Mouse (Mus musculus): ENCODE measurements around the gene Slc38a10.

Slc38a10 gene

DNA sequence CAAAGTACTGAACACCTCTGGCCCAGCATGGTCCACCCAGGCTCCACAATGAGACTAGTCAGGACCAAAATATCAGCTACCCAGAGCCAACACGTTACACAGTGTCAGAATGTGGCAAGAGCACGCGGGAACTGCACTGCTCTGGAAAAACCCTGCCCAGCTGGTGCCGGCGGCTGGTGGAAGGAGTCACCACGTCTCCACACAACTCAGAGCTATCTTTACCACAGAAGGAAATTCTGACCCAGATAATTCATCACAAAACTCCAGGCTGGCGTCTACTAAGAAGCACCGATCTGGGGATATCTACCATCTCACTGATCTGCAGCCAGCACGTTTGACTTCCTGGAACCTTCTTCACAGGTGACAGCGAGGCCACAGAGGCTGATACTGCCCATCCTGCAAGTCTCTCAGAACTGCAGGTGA lies 11.8 kb downstream of the Slc38a10 start:
- no peak for DNase-seq (ENCODE audit: low read depth, low spot score)

DNA sequence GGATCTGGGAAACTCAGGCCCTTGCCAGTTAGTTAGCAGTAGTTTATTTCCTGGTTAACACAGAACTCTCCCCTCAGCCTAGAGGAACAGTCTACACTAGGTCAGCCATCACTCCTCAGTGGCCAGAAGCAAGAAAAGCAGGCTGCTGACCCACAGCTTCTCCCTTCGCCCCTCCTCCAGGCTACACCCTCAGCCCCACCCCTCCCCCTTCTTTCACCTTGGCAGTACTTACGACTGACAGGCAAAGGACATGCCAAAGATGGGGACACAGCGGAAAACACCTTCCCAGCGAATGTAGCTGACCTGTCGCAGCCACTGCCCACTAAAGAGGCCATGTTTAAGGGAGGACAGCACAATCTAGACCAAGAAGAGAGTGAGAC lies 13.5 kb downstream of the Slc38a10 start:
- DNase-seq (ENCODE audit: low read depth, low spot score): no peak

DNA sequence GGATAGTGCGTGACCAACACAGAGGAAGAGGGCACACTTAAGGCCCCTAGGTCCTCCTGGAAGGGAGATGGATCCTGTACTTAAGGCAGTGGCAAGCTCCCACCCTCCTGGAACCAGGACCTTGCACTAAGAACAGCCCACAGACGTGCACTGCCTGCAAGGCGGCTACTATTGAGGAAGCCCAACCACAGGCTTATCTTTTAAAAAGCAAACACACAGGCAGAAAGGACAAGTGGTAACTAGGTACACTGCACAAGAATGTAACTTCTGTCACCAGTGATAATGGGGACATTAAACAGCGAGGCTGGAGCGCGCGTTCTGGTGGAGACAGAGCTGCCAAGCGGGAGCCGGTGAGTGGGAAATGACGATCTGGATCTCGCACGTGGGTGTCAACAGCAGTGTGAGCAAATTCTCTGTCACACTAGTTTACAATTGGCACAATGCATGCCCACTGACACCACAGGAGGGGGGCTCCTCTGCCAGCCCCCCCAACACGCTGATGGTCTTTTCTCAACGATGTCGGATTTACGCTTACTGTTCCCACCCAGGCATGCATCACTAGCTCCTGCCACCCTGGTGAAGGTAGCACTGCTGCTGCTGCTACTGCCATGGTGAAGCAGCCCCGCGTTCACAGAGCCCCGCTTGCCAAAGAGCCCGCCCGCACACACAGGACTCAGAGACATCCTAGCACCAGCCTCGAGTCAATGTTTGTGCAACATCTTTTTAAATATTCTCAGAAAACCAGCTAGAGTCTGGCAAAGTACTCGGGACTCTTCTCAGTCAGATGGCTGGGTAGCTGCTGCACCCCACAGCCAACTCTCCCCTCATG lies 14.1 kb downstream of the Slc38a10 start:
- no peak for DNase-seq (ENCODE audit: low read depth, low spot score)

- no peak for DNase-seq (ENCODE audit: low read depth, low spot score)
Measured at GRCm38 (mm10) chr11:120136195-120136594, 15.0 kb downstream of the Slc38a10 start.

DNA sequence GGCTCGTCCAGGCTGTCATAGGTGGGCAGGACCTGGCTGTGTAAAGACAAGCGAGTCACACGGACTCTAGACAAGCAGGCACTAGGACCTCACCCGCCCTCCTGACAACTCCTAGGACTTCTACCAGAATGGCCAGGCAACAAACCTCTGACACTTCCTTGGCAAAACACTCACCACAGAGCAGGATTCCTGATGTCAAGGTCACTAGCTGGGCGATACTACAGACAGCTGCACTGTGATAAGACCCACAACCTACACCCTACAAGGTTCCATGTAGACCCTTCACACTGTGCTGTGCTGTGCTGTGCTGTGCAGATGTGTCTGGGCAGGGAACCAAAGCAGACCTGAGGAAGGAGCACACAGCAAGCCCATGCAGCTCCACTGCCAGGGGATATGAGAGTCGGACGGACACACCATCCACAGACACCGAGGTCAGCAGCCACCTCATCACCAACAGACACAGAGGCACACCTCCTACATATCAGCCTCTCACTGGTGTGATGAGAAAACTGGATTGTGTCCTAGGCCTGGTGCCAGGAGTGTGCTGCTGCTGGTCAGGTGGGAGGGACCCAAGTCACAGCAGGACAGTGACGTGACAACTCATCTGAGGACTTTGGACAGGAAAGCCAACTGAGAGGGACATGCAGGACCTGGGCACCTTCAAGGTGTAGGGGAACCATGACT lies 16.2 kb downstream of the Slc38a10 start:
- DNase-seq (ENCODE audit: low read depth, low spot score): no peak

DNA sequence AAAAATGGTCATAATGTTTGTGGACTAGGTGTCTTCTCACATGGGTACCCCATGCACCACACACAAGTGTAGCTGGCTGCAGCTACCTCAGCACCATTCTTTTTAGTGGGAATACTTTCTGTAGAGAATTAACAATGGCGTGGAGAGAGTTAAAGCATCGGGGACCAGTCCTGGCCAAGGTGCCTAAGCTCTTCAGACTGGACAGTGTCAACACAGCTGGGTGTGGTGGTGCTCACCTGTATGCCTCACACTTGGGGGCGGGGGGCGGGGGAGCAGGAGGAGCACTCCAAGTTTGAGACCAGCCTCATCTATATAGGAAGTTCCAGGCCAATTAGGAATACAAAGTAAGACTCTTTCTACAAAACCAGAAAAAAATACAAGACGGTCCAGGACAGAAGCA lies 17.0 kb downstream of the Slc38a10 start:
- DNase-seq (ENCODE audit: low read depth, low spot score): no peak

DNA sequence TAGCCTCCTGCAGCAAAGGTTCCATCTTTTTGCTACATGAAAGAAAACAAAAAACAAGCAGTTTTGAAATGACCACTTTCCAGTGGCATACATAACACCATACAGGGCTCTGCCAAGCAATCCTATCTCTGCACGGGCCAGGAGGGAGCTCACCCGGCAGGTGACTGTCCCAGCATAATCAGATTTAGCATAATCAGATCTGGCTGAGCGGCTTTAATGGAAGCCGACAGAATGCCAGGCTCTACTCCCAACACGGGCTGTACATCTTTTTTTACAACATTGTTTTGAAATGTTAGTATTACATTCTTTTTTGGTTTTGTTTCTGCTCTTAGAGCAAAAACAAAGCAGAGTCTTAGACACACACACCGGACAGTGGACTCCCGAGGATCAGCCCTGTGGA lies 21.9 kb downstream of the Slc38a10 start:
- no peak for DNase-seq (ENCODE audit: low read depth, low spot score)

DNA sequence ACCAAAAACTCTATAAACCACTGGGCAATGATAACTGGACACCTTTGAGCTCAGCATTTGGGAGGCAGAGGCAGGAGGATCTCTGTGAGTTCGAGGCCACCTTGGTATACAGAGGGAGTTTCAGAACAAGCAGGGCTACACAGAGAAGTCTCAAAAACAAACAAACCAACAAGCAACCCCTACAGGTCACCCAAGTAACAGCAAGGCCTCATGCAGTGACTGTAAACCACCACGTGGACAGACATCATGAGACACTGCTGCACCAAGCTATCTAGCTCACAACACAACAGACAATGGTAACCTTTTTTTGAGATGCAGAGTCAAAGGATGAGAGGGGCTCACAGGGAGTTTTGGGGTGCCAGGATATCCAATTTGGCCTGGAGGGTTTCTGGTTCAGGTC lies 24.3 kb downstream of the Slc38a10 start:
- peak; percentile 32 for DNase-seq (ENCODE audit: low read depth, low spot score)

DNA sequence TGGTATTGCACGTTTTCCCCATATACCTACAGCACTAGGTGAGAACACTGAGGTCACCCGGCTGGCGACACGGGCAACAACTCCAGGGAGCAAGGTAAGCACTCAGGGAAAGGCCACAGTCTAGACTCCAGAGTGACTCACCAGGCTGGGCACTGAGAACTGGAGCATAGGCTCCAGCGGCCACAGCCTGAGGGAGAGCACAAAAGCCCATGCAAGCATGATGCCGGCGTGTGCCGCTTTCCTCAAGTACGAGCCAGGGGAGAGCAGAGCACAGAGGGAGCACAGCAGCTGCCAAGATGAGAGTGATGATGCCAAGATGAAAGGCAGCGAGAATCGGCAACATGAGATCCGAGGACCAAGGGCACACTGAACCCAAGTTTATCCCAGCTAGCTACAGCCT lies 29.0 kb downstream of the Slc38a10 start:
- no peak for DNase-seq (ENCODE audit: low read depth, low spot score)

- peak; percentile 77 for DNase-seq (ENCODE audit: low read depth, low spot score)
Measured at GRCm38 (mm10) chr11:120120642-120121420, 30.3 kb downstream of the Slc38a10 start.

- no peak for DNase-seq (ENCODE audit: low read depth, low spot score)
Measured at GRCm38 (mm10) chr11:120119936-120120541, 31.1 kb downstream of the Slc38a10 start.

DNA sequence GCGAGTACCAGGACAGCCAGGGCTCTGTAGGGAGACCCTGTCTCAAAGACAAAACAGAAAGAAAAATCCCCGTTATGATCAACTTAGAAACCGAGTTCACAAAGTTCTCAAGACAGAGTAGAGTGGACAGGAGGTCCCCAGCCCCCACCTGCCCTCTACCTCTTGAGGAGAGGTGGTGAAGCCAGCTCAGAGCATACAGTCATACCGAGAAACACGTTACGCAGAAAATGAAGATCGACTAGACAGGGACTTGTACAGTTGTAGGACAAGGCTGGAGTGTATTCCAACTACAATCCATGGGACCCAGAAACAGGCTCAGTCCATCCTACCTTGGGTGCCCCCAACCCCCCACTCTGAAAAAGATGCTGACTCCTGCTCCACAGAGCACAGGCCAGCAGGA lies 32.0 kb downstream of the Slc38a10 start:
- no peak for DNase-seq (ENCODE audit: low read depth, low spot score)

DNA sequence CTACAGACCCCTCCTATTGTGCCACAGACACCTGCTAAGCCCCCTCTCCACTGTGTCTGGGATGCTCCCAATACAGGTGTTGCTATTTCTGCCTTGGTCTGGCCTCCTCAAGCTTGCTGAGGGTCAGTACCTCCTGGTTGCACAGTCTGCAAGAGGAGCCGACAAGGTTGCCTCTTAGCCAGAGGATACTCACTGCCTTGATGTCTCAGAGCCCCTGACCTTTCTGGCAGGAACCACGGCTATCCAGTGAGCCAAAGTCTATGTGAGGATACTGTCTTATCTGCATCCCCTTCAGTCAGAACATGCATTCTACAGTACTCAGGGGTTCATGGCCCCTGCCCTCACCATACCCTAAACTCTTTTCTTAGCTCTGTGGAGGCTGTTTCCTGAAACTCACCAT lies 33.5 kb downstream of the Slc38a10 start:
- no peak for DNase-seq (ENCODE audit: low read depth, low spot score)

GRCm38 (mm10) chr11:120114488-120115215 lies 36.5 kb downstream of the Slc38a10 start:
- DNase-seq (ENCODE audit: low read depth, low spot score): no peak

DNA sequence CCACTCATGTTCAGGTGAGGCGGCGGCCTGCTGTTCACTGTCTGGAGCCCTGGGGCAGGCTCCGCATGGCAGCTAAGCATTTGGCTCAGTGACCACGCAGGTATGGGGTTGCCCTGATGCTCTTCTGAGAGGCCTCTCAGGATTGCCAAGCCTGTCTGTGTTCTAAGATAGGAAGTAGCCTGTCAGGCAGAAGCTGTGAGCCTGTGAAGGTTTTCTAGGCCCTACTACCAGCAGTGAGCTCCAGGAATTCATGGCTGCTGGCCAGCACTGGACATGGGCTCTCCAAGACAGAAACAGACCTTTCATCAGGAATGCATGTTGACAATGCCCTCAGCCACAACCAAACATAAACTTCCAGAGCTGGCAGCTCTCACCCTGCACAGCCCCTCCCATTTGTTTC lies 39.0 kb downstream of the Slc38a10 start:
- peak; percentile 49 for DNase-seq (ENCODE audit: low read depth, low spot score)

GRCm38 (mm10) chr11:120111033-120111432 lies 40.1 kb downstream of the Slc38a10 start:
- peak; percentile 79 for DNase-seq (ENCODE audit: low read depth, low spot score)

GRCm38 (mm10) chr11:120110554-120110953 lies 40.6 kb downstream of the Slc38a10 start:
- DNase-seq (ENCODE audit: low read depth, low spot score): peak; percentile 50

- no peak for DNase-seq (ENCODE audit: low read depth, low spot score)
Measured at GRCm38 (mm10) chr11:120109558-120110210, 41.5 kb downstream of the Slc38a10 start.

GRCm38 (mm10) chr11:120107796-120108195 lies 43.4 kb downstream of the Slc38a10 start:
- no peak for DNase-seq (ENCODE audit: low read depth, low spot score)

GRCm38 (mm10) chr11:120107026-120107425 lies 44.1 kb downstream of the Slc38a10 start:
- DNase-seq (ENCODE audit: low read depth, low spot score): no peak
